Mouse (Mus musculus): ENCODE measurements around the gene Blmh.
"Not testable (repeated sequence)": the region's sequence is repeated elsewhere in the genome, so short reads cannot be mapped to it uniquely, and the experiment has no call there.

The Blmh gene

GRCm38 (mm10) chr11:76917230-76917548 is 7.4 kb upstream of the Blmh start:
- no peak for DNase-seq

DNA sequence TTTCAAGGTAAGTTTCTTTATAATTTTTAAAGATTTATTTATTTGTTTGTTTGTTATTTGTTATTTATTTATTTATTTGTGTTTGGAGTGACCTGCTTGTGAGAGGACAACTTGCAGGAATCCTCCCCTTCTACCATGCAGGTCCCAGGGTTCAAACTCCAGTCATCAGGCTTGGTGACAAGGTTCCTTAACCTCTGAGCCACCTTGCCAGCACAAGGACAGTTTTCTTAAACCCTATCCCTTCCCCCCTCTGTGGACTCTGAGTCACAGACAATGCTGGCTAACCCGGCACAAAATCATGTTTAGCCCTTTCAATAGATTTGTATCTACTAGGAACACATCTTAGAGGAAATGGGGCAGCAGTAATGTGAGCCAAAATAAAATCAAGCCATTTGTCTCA is 4.0 kb upstream of the Blmh start:
- DNase-seq = no peak

DNA sequence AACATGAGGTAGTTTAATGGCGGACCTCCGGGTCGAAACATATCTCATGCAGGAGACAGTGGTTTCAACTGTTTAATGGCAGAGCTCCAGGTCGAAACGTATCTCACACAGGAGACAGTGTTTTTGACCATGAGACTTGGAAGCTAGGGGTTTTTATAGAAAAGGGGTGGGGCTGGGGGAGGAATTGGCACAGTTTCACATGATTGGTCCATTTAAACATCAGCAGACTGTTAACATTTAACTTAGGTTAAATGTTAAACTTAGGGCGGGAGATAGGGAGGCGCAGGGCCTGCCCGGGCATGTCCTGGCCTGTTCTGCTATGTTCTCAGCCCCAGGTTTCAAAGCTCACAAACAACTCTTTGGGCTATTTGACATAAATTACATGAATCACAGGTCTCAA is 4.0 kb downstream of the Blmh start:
- DNase-seq = not testable (repeated sequence)

DNA sequence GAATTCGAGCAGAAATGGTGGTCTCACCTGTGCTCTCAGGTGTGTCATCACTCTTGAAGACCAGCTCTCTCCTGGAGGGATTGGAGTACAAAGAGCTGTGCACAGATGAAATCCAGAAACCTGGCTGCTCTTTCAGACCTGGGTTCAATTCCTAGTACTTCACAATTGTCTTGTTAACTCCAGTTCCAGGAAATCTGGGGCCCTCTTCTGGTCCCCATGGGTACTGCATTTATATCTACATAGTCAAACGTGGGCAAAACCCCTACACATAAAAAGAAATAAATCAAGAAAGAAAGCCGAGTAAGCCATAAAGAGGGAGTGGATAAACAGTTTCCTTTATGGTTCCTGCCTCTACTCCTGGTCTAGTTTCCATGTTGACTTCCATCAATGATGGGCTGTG is 8.6 kb downstream of the Blmh start:
- DNase-seq = no peak

DNA sequence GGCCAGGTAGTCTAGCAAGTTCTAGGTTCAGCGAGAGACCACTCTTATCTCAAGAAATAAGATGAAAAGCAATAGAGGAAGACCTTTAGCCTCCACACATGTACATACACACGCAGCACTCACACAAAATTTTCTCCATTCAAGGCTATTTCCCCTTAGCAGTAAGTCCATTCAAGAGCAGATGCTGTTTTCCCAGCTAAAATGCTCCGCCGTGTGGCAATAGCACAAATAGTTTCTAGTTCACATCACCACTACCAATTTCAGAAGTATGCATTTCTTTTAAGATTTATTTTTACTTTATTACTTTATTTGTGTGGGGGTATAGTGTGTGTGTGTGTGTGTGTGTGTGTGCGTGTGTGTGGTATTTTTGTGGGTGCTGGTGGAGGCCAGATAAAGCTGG is 12.0 kb downstream of the Blmh start:
- no peak for DNase-seq

DNA sequence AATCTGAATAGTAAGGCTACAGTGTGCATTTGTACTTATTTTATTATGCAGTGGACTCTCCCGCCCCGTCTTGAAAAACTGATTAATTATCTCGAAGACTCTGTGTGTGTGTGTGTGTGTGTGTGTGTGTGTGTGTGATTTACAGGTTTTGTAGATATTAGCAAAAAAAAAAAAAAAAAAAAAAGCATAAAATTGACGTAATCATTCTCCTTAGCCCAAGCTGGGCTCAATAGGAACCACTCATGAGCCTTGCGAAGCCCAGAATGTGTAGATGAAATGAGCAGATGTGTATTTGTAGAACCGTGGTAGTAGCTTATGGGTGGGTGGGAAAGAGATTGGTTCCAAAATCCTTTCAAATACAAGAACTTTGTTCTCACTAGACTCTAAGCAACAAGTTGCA is 20.2 kb downstream of the Blmh start:
- no peak for DNase-seq

DNA sequence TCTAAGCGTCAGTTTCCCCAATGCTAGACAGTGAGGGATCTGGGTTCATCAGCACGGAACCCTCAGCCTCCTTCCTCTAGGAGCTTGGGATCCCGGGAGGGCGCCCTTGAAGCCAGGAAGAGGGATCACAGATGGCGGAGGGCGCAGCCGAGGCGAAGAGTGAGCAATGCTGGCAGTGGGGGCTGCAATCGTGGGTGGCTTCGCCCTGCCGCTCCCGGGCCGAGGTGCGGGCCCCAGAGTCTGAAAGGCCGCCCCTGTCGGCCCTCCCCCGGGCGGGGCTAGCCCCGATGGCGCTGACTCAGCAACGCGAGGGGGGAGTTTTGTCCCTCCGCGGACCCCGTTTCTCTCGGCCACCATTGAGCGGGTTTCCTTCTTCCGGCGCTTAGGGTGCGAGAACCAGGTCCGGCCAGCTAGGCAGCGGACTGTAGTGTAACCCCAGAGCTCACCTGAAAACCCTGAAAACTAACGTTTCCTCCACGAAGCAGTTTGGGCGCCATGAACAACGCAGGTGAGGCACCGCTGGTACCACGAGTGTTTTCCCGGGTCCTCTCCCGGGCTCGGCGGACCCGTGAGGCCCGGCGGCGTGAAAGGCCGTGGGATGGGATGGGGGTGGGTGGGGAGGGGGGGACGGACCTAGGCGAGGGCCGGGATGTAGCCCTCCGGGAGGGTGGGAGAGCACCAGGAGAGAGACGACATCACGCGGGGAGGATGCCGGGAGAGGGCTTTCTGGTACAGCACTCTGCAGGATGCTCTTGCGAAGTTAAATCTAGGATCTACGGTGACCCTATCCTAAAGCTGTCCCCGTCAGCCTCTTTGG is 21.0 kb downstream of the Blmh start:
- peak; percentile 91 for DNase-seq

DNA sequence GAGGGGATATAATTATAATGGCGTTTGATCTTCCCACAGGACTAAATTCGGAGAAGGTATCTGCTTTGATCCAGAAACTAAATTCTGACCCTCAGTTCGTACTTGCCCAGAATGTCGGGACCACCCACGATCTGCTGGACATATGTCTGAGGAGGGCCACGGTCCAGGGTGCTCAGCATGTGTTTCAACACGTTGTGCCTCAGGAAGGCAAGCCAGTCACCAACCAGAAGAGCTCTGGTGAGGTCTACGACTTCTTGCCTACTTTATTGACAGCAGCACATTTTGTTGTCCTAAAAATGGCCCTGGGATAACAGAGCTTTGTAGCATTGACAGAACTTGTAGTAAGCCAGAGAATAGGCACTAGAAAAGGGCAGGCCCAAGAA is 21.6 kb downstream of the Blmh start:
- DNase-seq = no peak

- no peak for DNase-seq
Measured at GRCm38 (mm10) chr11:76953536-76953935, 28.9 kb downstream of the Blmh start.

DNA sequence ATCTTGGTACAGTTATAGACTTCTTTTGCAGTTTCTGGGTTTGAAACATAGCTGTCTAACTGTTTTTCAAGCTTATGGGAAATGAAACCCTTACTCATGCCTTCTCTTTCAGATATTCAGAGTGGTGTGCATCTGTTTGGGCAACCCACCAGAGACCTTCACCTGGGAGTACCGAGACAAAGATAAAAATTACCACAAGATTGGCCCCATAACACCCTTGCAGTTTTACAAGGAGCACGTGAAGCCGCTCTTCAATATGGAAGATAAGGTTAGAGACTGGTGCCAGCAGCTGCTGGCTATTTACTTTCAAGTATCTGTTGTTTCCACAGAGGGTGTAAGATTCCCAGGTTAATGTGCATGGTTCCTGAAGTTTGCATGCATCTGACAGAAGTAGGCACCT is 41.1 kb downstream of the Blmh start:
- DNase-seq = no peak

- DNase-seq = no peak
Measured at GRCm38 (mm10) chr11:76970328-76970727, 45.7 kb downstream of the Blmh start.

DNA sequence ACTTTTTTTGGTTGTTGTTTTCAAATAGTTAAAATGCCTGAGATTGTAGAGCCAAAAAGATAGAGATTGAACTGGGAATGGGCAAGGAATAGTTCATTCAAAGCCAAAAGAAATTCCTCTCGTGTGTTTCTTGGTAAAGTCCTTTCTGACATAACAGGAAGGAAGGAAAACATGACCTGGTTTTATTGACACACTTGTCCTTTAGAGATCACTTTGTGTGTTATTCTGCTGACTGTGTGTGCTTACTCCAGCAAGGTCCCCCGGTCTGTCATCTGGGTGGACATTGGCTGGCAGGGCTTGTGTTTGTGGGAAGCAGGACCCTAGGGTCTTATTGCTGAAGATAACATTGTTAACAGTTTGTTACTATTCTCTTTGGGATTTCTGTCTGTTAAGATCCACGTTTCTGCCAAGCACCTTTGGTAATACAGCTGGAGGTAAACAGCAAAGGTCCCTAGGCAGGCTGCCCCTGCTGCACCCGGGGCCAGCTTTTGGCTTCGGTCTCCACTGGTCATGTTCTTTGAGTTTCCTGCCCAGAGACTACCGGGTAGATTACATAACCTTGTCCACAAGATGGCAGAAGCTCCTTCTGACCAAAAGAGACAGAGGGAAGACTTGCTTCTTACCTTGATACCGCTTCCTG is 50.2 kb downstream of the Blmh start:
- DNase-seq = no peak

GRCm38 (mm10) chr11:76981570-76982141 is 57.0 kb downstream of the Blmh start:
- DNase-seq = no peak

DNA sequence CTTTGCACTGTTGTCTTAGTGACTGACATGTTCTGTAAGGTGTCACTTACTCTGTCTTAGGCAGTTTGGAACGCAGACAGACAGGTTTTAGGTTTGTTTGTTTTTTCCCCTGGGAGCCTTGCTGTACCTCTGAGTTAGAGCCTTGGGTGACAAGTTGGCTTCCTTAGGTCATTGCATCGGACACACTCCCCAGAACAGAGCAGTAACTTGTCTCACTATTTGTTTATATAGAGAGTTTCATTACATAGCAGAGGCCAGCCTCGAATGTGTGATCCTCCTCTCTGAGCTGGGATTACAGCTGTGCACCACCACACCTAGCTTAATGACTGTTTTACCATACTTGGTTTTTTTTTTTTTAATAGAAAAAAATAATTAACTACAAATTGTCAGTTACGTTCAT is 57.8 kb downstream of the Blmh start:
- no peak for DNase-seq

DNA sequence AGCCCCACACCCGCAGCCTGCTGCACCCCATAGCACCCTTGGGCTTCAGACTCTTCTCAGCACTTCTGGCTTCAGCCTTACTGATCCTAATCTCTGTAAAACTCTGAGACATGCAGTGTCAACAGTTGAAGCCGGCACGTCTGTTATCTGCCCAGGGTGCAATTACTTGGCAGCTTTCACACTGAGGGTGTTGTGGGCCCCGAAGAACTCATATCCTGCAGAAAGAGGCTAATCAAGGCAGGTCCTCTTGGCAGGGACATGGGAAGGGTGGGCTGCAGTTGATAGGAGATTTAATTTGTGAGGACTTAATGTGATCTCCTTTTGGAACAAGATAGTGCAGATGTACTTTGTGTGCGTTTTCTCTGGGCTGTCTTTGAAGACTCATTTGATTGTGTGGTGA is 59.0 kb downstream of the Blmh start:
- DNase-seq = no peak

DNA sequence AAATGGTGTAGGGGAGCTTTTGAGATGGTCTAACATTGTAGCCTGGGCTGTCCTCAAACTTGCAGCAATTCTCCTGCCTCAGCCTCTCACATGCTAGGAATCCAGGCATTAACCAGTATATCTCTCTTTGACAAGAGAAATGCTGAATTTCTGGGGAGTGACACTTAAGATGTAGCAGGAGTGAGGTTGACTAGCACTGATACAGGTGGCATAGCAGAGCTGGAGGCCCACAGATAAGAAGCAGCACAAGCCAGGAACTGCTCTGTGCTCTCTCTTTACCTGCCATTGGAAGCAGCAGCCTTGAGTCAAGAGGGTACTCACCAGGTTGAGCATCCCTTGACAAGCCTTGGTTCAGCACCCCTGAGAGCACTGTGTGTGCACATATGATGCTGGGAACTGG is 59.6 kb downstream of the Blmh start:
- no peak for DNase-seq

GRCm38 (mm10) chr11:76990839-76991238 is 66.2 kb downstream of the Blmh start:
- DNase-seq = no peak

- no peak for DNase-seq
Measured at GRCm38 (mm10) chr11:76992886-76993285, 68.3 kb downstream of the Blmh start.

DNA sequence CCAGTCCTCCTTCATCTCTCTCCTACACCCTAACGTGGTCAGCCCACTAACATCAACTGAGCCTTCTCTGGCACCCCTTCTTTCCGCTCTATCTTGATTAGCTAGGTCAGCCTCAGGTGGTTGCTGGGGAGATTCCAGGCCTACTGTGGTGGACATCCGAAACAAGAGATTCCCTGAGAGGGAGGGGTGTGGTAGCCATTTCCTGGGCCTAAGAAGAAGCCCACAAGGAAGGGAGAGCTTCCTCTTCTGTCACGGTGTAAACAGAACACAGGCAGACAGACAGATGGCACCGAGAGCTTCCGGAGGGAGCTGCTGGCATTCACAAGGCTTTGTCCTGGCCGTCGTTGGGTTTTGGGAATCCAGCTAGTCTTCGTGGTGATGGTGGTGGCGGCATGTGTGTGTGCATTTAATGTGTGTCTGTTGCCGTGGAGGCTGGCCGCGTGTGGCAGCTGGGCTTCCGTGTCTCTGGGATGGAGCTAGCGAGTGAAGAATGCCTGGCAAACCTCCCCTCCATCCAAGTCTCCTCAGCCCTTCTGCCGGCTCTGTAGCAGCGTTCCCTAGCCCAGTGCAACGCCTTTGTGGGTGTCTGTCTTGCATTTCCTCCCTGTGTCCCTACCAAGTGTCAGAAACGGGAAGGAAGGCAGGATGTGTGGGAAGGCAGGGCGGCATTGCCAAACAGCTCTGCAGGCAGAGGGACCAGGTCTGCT is 71.5 kb downstream of the Blmh start:
- DNase-seq = peak; percentile 18

GRCm38 (mm10) chr11:76997305-76997704 is 72.7 kb downstream of the Blmh start:
- DNase-seq = peak; percentile 69

DNA sequence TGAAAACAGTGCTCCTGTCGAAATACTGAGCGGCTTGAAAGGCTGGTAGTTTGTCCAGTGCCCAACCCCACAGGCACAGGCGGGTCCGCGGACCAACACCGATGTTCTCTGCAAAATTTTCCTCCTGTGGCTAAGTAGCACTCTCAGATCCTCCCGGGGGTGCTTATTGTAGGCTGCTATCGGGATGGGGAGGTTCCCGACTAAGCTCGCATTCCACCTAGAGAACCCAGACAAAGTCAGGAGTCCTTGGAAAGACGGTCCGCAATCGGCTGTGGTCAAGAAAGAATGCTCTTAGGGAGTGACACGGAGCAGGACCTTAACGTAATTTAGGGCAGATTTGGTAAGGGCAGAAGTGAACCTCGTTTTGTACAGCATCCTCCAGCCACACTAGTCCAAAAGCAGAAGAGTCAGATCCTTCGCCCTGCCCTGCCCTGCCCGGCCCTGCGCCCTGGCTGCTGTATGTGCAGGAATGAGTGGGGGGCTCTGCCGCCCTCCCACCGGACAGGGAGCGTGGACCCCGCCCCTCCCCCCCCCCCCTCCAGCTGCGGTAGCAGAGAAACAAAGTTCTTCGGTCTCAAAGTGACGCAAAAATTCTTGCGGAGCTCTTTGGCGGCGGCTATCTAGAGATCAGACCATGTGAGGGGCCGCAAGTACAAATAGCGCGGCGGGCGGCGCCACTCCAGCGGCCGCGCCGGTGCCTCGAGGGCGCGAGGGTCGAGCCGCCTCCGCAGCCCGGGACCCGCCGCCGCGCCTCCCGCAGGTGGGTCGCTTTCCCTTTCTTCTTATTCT is 73.5 kb downstream of the Blmh start, which contains the start of gene Slc6a4:
Gene Slc6a4, plus strand, starts transcription at position 688 of the 789 bp plus-strand sequence.
- no peak for DNase-seq

DNA sequence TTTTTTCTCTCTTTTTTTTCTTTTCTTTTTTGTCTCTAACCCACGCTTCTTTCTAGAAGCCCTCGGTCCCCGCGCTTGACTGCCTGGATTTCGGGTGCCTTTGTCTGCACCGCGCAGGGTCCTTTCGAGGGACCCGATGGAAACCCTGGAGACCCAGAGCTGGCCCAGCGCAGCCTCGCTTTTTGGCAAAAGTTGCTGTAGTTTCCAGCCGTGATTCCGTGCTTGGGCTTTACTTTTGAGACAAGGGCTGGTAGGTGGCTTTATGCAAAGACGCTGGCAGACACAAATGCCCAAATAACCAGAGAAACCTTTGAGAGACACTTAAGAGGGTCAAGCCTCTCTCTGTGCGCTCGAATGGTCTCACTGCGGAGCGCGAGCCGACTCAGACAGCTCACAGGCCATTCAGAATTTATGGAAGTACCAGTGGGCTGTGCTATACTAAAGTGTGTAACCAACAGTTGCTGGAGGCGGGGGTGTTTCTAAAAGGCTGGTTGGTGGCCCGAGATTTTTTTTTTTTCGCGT is 74.2 kb downstream of the Blmh start:
- no peak for DNase-seq

DNA sequence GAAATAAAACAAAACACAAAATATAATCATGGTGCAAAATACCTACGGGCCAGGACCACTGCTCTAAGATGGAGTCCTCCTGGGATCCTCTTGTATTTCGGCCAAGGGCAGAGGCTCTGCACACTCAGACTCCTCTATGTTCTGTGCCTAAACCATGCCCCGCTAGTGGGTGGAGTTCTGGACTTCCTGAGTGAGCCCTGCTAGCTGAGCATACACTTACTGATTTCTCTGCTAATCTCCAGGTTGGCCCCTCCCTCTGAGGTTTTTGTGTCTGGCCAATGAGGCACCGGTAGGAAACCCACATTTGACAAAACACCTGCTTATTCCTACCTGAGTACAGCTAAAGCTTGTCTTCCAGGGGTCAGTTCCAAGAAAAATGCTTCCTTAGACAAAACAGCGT is 76.1 kb downstream of the Blmh start:
- DNase-seq = no peak
